Mouse (Mus musculus): Measurements from ENCODE around the gene Slc4a10. TPM values are rescaled to one million over a fixed set of nuclear protein-coding genes. Genes with fewer than 3 reads are reported as not detected.

Slc4a10 gene
- polyA plus RNA-seq, 1 experiment: not detected

GRCm38 (mm10) chr2:62211106-62211505 lies 164.8 kb downstream of the Slc4a10 start:
- Histone ChIP-seq H3K79me3 (ENCODE audit: low read depth) (no peaks in the 10 kb centered on the region), H3K4me3 (ENCODE audit: insufficient read depth, poor library complexity, severe bottlenecking) (no peak overlapping the region), H3K27me3 (ENCODE audit: control insufficient read depth, insufficient read depth, insufficient read length) (no peaks in the 10 kb centered on the region), H3K79me2 (ENCODE audit: control insufficient read depth, insufficient read depth) (no peaks in the 10 kb centered on the region), H3K36me3 (ENCODE audit: control insufficient read depth, insufficient read depth) (no peaks in the 10 kb centered on the region), H3ac (ENCODE audit: control insufficient read depth, insufficient read length, low read depth) (no peak overlapping the region)
- TF ChIP-seq MYOD1 (IDR thresholded peaks at IDR 0.05; ENCODE audit: control insufficient read depth, insufficient read length, low read depth): no peak
- TF ChIP-seq FOSL1 (IDR thresholded peaks at IDR 0.05; ENCODE audit: insufficient read depth, low read length, poor library complexity, severe bottlenecking): no peak
- TF ChIP-seq USF1 (IDR thresholded peaks at IDR 0.05; ENCODE audit: low read depth): no peak
- TF ChIP-seq MAX (IDR thresholded peaks at IDR 0.05): no peak

- no peaks in the 10 kb centered on the region for H3K27me3 ChIP-seq (ENCODE audit: control insufficient read depth, insufficient read depth, insufficient read length)
These were observed 181.3 kb downstream of the Slc4a10 start for GRCm38 (mm10) chr2:62227563-62227962.

GRCm38 (mm10) chr2:62231271-62231670 lies 185.0 kb downstream of the Slc4a10 start:
- Histone ChIP-seq H3K4me3 (ENCODE audit: insufficient read depth, poor library complexity, severe bottlenecking) (no peak overlapping the region), H3K79me2 (ENCODE audit: control insufficient read depth, insufficient read depth) (no peaks in the 10 kb centered on the region), H3ac (ENCODE audit: control insufficient read depth, insufficient read length, low read depth) (no peak overlapping the region), H3K27me3 (ENCODE audit: control insufficient read depth, insufficient read depth, insufficient read length) (no peaks in the 10 kb centered on the region), H3K36me3 (ENCODE audit: control insufficient read depth, insufficient read depth) (no peaks in the 10 kb centered on the region), H3K79me3 (ENCODE audit: low read depth) (no peaks in the 10 kb centered on the region)
- TF ChIP-seq MYOG (IDR thresholded peaks at IDR 0.05; ENCODE audit: control insufficient read depth, extremely low read depth, insufficient read length) (no peak), FOSL1 (IDR thresholded peaks at IDR 0.05; ENCODE audit: insufficient read depth, low read length, poor library complexity, severe bottlenecking) (no peak), USF1 (IDR thresholded peaks at IDR 0.05; ENCODE audit: low read depth) (no peak), CTCF (IDR thresholded peaks at IDR 0.05; ENCODE audit: control insufficient read depth, insufficient read depth, insufficient read length) (no peak), CEBPB (IDR thresholded peaks at IDR 0.05; ENCODE audit: low read depth) (no peak), MAX (IDR thresholded peaks at IDR 0.05) (no peak), MYOD1 (IDR thresholded peaks at IDR 0.05; ENCODE audit: control insufficient read depth, insufficient read length, low read depth) (no peak)

More at GRCm38 (mm10) chr2:62227563-62227962, 181.3 kb downstream of the Slc4a10 start:
- TF ChIP-seq USF1 (IDR thresholded peaks at IDR 0.05; ENCODE audit: low read depth) (no peak), FOSL1 (IDR thresholded peaks at IDR 0.05; ENCODE audit: insufficient read depth, low read length, poor library complexity, severe bottlenecking) (no peak), CEBPB (IDR thresholded peaks at IDR 0.05; ENCODE audit: low read depth) (no peak), CTCF (IDR thresholded peaks at IDR 0.05; ENCODE audit: control insufficient read depth, insufficient read depth, insufficient read length) (no peak), MAX (IDR thresholded peaks at IDR 0.05) (no peak), MYOG (IDR thresholded peaks at IDR 0.05; ENCODE audit: control insufficient read depth, extremely low read depth, insufficient read length) (no peak), MYOD1 (IDR thresholded peaks at IDR 0.05; ENCODE audit: control insufficient read depth, insufficient read length, low read depth) (no peak)
- Histone ChIP-seq H3ac (ENCODE audit: control insufficient read depth, insufficient read length, low read depth) (no peak overlapping the region), H3K4me3 (ENCODE audit: insufficient read depth, poor library complexity, severe bottlenecking) (no peak overlapping the region), H3K79me3 (ENCODE audit: low read depth) (no peaks in the 10 kb centered on the region), H3K36me3 (ENCODE audit: control insufficient read depth, insufficient read depth) (no peaks in the 10 kb centered on the region), H3K79me2 (ENCODE audit: control insufficient read depth, insufficient read depth) (no peaks in the 10 kb centered on the region)

- H3K36me3 ChIP-seq (ENCODE audit: control insufficient read depth, insufficient read depth): no peaks in the 10 kb centered on the region
- no peak overlapping the region for H3ac ChIP-seq (ENCODE audit: control insufficient read depth, insufficient read length, low read depth)
- H3K79me3 ChIP-seq (ENCODE audit: low read depth): no peaks in the 10 kb centered on the region
- TF ChIP-seq FOSL1 (IDR thresholded peaks at IDR 0.05; ENCODE audit: insufficient read depth, low read length, poor library complexity, severe bottlenecking): no peak
- TF ChIP-seq CEBPB (IDR thresholded peaks at IDR 0.05; ENCODE audit: low read depth): no peak
- no peak for TF ChIP-seq MYOD1 (IDR thresholded peaks at IDR 0.05; ENCODE audit: control insufficient read depth, insufficient read length, low read depth)
- TF ChIP-seq CTCF (IDR thresholded peaks at IDR 0.05; ENCODE audit: control insufficient read depth, insufficient read depth, insufficient read length): no peak
- no peak for TF ChIP-seq USF1 (IDR thresholded peaks at IDR 0.05; ENCODE audit: low read depth)
- TF ChIP-seq MAX (IDR thresholded peaks at IDR 0.05): no peak
- TF ChIP-seq MYOG (IDR thresholded peaks at IDR 0.05; ENCODE audit: control insufficient read depth, extremely low read depth, insufficient read length): no peak
- no peaks in the 10 kb centered on the region for H3K79me2 ChIP-seq (ENCODE audit: control insufficient read depth, insufficient read depth)
- no peak overlapping the region for H3K4me3 ChIP-seq (ENCODE audit: insufficient read depth, poor library complexity, severe bottlenecking)
- no peaks in the 10 kb centered on the region for H3K27me3 ChIP-seq (ENCODE audit: control insufficient read depth, insufficient read depth, insufficient read length)
These were observed 197.9 kb downstream of the Slc4a10 start for GRCm38 (mm10) chr2:62244167-62244566.

- H3K79me3 ChIP-seq (ENCODE audit: low read depth): no peaks in the 10 kb centered on the region
- H3ac ChIP-seq (ENCODE audit: control insufficient read depth, insufficient read length, low read depth): no peak overlapping the region
- no peak for TF ChIP-seq MYOD1 (IDR thresholded peaks at IDR 0.05; ENCODE audit: control insufficient read depth, insufficient read length, low read depth)
- TF ChIP-seq USF1 (IDR thresholded peaks at IDR 0.05; ENCODE audit: low read depth): no peak
- no peak for TF ChIP-seq CEBPB (IDR thresholded peaks at IDR 0.05; ENCODE audit: low read depth)
- TF ChIP-seq FOSL1 (IDR thresholded peaks at IDR 0.05; ENCODE audit: insufficient read depth, low read length, poor library complexity, severe bottlenecking): no peak
- no peak for TF ChIP-seq CTCF (IDR thresholded peaks at IDR 0.05; ENCODE audit: control insufficient read depth, insufficient read depth, insufficient read length)
- H3K79me2 ChIP-seq (ENCODE audit: control insufficient read depth, insufficient read depth): no peaks in the 10 kb centered on the region
- no peak overlapping the region for H3K4me3 ChIP-seq (ENCODE audit: insufficient read depth, poor library complexity, severe bottlenecking)
- H3K27me3 ChIP-seq (ENCODE audit: control insufficient read depth, insufficient read depth, insufficient read length): no peaks in the 10 kb centered on the region
- H3K36me3 ChIP-seq (ENCODE audit: control insufficient read depth, insufficient read depth): no peaks in the 10 kb centered on the region
These were observed 222.2 kb downstream of the Slc4a10 start for GRCm38 (mm10) chr2:62268467-62268866.

DNA sequence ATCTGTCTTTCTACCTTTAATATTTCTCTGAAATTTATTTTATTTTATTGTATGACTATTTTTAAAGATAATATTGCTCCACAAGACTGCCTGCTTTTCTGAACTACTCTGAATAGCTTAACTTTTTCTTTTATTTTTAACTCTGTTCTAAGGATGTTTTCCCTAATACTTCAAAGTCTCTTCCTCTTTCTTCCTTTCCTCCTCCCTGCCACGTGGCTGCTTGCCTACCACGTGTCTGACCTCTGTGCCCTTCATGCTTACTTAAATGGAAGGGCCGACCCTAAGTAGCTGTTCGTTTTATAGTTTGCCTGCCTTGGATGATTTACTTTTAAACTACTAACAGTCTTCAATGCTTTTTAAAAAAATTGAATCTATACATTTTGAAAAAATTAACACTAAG lies 225.6 kb downstream of the Slc4a10 start:
- Histone ChIP-seq H3ac (ENCODE audit: control insufficient read depth, insufficient read length, low read depth) (no peak overlapping the region), H3K4me3 (ENCODE audit: insufficient read depth, poor library complexity, severe bottlenecking) (no peak overlapping the region), H3K79me3 (ENCODE audit: low read depth) (no peaks in the 10 kb centered on the region), H3K36me3 (ENCODE audit: control insufficient read depth, insufficient read depth) (no peaks in the 10 kb centered on the region), H3K79me2 (ENCODE audit: control insufficient read depth, insufficient read depth) (no peaks in the 10 kb centered on the region), H3K27me3 (ENCODE audit: control insufficient read depth, insufficient read depth, insufficient read length) (no peaks in the 10 kb centered on the region)
- TF ChIP-seq MYOG (IDR thresholded peaks at IDR 0.05; ENCODE audit: control insufficient read depth, extremely low read depth, insufficient read length) (no peak), MYOD1 (IDR thresholded peaks at IDR 0.05; ENCODE audit: control insufficient read depth, insufficient read length, low read depth) (no peak), CTCF (IDR thresholded peaks at IDR 0.05; ENCODE audit: control insufficient read depth, insufficient read depth, insufficient read length) (no peak), FOSL1 (IDR thresholded peaks at IDR 0.05; ENCODE audit: insufficient read depth, low read length, poor library complexity, severe bottlenecking) (no peak), CEBPB (IDR thresholded peaks at IDR 0.05; ENCODE audit: low read depth) (no peak), USF1 (IDR thresholded peaks at IDR 0.05; ENCODE audit: low read depth) (no peak)
